Mouse (Mus musculus) layer of hippocampus, postnatal 25 days (tissue): ENCODE data around the gene Arsb. TPM values are rescaled to one million over a fixed set of nuclear protein-coding genes. Genes with fewer than 3 reads are reported as not detected.
"Not testable (repeated sequence)": the region's sequence is repeated elsewhere in the genome, so short reads cannot be mapped to it uniquely, and the experiment has no call there.

Experiments used
- DNase-seq, 2 experiments: peaks; one replicate each; pipeline ENCODE4 v3.0.0; 2022; ENCODE audit warnings: mixed read lengths in 2 of 2, low spot score in 1 of 2; ENCODE audit errors: extremely low spot score in 1 of 2
- microRNA-seq, 2 experiments: library from miRNA; unstranded; fragments of <30 nt; microRNA quantifications; one replicate each; pipeline ENCODE4 v1.2.0; 2021
- total RNA-seq, 2 experiments: library from RNA; stranded (reverse); gene quantifications; 2 replicates each; pipeline ENCODE4 v1.2.3; 2021

The Arsb gene
- total RNA-seq, 2 experiments from 2014 or later, result 96.6 to 102 TPM

- no peak for DNase-seq
Measured at GRCm38 (mm10) chr13:93970115-93970514, 198.7 kb downstream of the Arsb start.

DNA sequence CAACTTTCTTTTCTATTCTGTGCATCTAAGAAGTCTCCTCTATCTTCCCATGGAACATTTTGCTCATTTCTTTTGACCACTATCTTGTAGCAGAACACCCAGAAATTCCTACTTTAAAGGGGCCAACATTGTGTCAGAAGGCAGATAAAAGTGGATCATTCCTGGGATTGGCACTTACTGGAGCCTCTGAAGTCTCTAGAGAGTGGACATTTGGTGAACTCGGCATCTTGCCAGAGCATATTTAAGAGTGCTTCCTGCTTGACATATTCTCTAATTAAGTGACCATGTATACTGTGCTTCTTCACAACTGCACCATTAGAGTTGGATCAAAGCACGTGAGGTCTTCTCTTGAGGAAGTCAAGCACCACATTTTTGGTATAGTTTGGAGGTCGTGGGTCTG is 201.0 kb downstream of the Arsb start:
- DNase-seq, result no peak

- DNase-seq, result no peak
Measured at GRCm38 (mm10) chr13:93975668-93976067, 204.2 kb downstream of the Arsb start.

DNA sequence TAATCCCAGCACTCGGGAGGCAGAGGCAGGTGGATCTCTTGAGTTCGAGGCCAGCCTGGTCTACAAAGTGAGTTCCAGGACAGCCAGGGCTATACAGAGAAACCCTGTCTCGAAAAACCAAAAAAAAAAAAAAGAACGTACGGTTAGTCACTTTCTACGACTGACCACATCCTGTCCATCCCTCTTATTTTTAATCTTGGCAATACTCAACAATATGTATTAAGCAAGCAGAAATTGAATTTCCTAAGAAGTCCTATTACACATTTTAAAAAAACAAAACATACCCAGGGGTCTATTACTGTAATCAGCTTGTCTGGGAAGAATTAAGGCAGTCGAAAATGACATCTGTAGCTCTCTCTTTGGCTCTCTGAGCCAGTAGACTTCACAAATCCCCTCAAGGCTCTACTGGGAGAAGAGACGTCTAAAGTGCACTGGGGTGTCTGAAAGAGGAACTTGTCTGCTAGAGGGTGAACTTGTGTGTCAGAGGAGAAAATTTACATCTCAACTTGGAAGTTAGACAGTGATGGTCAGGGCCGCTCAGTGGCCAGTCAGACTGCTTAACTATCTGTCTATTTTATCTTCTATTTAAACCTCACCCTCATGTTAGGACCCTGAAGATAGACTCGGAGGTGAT is 205.6 kb downstream of the Arsb start:
- DNase-seq, result no peak

DNA sequence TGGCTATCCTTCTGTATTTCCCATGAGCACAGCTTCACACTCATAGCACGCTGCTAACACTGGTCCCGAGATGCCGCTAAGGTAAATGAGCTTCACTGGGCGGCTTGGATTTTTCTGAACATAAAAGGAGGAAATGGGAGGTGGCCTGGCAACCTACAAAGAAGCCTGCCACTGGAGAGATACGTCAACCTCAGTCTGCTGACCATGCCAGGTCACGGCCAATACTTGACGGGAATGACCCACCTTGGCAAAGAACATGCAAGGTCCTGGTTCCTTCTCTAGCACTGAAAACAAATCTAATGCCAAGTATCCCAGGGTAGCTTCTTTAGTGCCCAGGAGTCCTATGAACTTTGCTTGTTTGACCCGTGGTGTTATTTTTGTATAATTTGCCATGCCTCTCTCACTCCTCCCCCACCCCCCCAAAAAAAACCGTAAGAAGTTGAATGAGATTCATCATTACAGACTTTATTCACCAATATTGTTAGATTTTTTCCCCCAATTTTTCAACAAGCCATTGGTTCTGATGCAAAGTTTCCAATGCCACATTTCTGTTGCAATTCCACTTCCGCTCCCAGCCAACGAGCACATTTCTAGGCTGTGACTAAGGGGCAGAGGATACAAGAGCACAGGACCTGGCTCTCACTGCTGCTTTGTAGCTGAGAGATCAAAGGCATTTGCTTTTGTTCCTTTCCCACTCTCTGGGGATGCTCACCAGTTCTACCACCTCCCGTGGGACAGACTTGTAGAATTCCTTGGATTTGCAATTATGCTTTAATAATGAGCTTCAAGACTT is 207.5 kb downstream of the Arsb start:
- no peak for DNase-seq

DNA sequence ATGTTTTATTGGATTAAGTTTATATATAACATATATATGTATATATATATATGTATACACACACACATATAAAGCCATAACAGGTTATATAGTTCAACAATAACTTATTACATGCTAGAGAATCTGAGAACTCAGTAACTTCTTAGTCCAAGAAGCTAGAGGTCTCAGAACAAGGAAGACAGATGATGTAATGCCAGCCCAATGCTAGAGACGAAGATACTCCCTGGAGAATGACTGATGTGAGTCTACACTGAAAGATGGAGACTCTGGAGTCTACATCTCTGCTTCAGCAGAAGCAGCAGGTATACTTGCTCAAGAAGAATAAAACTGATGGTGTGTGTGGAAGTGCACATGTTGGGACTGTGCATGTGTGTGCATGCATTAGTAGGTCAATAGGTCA is 208.3 kb downstream of the Arsb start:
- no peak for DNase-seq

GRCm38 (mm10) chr13:93984521-93984920 is 213.1 kb downstream of the Arsb start:
- no peak for DNase-seq

DNA sequence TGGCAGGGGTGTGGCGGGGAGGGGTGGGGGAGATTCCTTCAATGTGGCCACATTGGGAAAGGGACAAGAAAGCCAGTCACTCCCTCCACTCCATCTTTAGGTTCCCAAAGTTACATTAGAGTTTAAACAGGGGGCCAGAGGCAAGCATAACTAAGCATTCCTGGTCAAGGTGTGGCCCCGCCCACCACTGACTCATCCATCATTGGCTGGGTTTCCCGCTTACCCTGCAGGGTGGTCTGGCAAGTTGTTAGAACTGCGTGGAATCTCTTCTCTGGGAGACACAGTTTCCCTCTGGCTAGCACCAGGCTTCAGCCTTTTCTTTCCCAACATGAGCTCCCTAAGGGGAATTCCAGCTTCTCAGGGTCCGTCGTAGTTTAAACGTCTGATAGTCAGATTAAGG is 213.8 kb downstream of the Arsb start:
- DNase-seq, result no peak

GRCm38 (mm10) chr13:93985750-93986149 is 214.3 kb downstream of the Arsb start:
- not testable (repeated sequence) for DNase-seq

GRCm38 (mm10) chr13:93987611-93988010 is 216.2 kb downstream of the Arsb start:
- DNase-seq, result no peak

DNA sequence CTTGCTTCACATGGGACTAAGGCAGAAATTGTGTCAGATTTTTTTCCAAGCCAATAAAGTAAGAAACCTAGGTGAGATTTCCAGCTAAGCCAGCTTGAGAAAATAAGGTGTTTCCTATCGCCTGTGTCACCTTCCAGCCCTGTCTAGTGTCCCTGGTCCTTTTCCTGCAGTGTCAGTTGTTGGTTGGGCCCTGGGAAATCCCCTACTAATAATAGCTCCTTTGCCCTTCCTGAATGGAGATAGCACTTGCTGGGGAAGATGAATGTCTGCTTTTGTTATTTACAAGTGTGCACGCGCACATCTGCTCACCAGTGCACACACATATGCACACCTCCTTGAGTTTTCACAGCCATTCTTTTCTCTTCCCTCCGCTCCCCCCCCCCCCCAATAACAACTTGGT is 217.8 kb downstream of the Arsb start:
- no peak for DNase-seq

- DNase-seq, result no peak
Measured at GRCm38 (mm10) chr13:93989736-93990611, 218.5 kb downstream of the Arsb start.

DNA sequence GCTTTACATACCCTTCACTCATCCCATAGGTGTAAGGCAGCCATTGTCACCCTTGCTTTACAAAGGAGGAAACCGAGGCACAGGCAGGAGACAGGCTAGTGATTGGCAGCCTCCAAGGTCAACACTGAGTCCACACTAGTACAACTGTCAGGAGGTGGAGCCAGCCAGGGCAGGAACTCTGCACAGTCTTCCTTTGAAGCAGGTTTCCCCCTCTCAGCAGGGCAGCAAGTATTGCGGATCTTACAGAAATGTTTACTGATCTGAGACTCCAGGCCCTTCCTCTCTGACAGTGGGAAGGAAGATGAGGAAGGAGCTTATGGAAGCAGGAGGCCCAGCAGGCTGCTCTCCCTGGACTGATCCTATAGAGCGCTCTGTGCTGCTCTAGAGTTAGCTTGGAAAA is 219.4 kb downstream of the Arsb start:
- no peak for DNase-seq

DNA sequence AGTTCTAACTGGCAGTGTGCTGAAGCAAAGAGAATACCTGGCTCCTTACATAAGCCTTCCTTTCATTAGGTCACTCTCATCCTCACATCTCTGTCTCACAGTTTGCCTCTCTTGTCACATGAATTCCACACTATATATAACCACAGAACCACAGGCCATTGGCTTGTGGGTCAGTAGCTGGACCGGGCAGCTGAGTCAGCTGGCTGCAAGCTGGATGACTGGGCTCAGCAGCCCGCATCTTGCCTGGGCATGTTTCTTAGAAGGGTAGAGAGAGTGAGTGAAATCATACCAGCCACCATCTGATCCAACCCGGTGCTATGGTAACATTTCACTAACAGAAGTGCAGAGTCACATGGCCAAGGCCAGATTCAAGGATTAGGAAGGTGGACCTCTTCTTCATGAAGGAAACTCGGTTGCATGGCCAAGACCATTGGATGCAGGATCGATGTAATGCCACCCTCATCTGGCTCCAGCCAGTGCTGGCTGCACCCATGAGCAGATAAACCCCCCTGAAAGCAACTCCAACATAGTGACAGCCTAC is 221.0 kb downstream of the Arsb start:
- DNase-seq, result no peak

Small RNAs within 50 kb of the gene (microRNA-seq; reads per million reads assigned to microRNA genes)
- gene Gm25534, result 0 reads per million in 2 experiments
- 0 reads per million in 2 experiments for gene Mir5624

Other genes with a start within 250 kb of the Arsb start
- gene Bhmt, start 133.7 kb upstream of the Arsb start, total RNA-seq, result not detected
- gene Bhmt2, start 97.3 kb upstream of the Arsb start, total RNA-seq, result under 1 TPM; 0.14 to 0.20 TPM
- gene Dmgdh, start 97.2 kb upstream of the Arsb start, total RNA-seq, result under 1 TPM; 0.22 to 0.23 TPM